Mouse (Mus musculus) liver, embryonic 14.5 days (tissue): ENCODE results near the gene Ngef.

Source experiments
- CTCF ChIP-seq: IDR thresholded peaks from 2 replicates; pipeline ENCODE4 v1.5.1; 2016; ENCODE audit warnings: antibody characterized with exemption, low read depth, control low read depth
- EP300 ChIP-seq: IDR thresholded peaks from 2 replicates; pipeline ENCODE4 v1.6.1; 2016; ENCODE audit warnings: antibody characterized with exemption, low read depth

GRCm38 (mm10) chr1:87458045-87458444, 115.6 kb downstream of the Ngef start:
- TF ChIP-seq CTCF = no peak
- TF ChIP-seq EP300 = no peak
